Mouse (Mus musculus) E14TG2a.4 (cell line): ENCODE measurements around the gene Sgf29.

ENCODE experiments used
- CTCF ChIP-seq: conservative IDR thresholded peaks from 2 replicates; pipeline ENCODE4 v1.5.1; 2014; ENCODE audit warnings: low read length
- POU5F1 ChIP-seq: IDR thresholded peaks from 2 replicates; pipeline ENCODE4 v1.6.1; 2014; ENCODE audit warnings: low read length, borderline replicate concordance

DNA sequence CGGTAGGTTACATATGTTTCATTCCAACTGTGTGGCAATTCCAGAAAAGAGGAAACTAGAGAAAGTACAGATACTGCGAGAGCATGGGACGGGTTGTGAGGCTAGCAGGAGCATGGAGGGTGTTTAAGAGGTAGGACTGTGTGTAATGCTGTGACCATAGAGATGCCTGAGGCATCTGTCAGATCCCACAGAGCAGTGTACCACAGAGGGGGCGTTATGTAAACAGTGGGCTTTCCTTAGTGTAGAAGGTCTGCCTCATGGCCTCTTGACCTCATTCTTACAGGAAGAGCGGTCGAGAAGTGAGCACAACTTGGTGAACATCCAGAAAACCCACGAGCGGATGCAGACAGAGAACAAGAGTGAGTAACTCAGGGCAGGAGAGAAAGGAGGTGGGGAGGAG is 14.5 kb downstream of the Sgf29 start:
- no peak for TF ChIP-seq CTCF
- no peak for TF ChIP-seq POU5F1
